Mouse (Mus musculus) ES-Bruce4 (cell line): ENCODE results near the gene Hoxc6.

Experiments used
- CTCF ChIP-seq: IDR thresholded peaks from one replicate; pipeline ENCODE4 v1.8.1; 2011; ENCODE audit warnings: low read depth, low read length
- EP300 ChIP-seq: IDR thresholded peaks from 2 replicates; pipeline ENCODE4 v1.6.1; 2011; ENCODE audit warnings: low read depth, low read length; ENCODE audit not compliant: insufficient read depth
- POLR2A ChIP-seq: IDR thresholded peaks from one replicate; pipeline ENCODE4 v1.8.1; 2011; ENCODE audit warnings: low read length; ENCODE audit not compliant: insufficient read depth

DNA sequence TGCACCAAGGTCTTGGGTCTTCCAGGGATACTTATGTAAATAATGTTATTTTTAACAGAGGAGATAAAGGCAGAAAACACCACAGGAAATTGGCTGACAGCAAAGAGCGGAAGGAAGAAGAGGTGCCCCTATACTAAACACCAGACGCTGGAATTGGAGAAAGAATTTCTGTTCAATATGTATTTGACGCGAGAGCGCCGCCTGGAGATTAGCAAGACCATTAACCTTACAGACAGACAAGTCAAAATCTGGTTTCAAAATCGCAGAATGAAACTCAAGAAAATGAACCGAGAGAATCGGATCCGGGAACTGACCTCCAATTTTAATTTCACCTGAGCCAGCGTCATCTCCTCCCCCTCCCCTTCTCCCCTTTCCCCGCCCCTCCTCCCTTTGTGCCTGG lies 27.3 kb upstream of the Hoxc6 start:
- TF ChIP-seq EP300 (no peak), POLR2A (no peak), CTCF (no peak)
